Mouse (Mus musculus) MEL (cell line): ENCODE results near the gene Galnt18.

Experiments
- CTCF ChIP-seq, 3 experiments: IDR thresholded peaks in 2 of 3; conservative IDR thresholded peaks in 1 of 3; 2 replicates each; pipeline ENCODE4 v1.5.1; 2011 to 2012; ENCODE audit warnings: low read length in 3 of 3, low read depth in 2 of 3, mild to moderate bottlenecking in 2 of 3, improper control_type of control experiment in 1 of 3, inconsistent platforms in 1 of 3, mixed read lengths in 1 of 3, moderate library complexity in 1 of 3; ENCODE audit not compliant: control insufficient read depth in 1 of 3, insufficient read depth in 1 of 3, poor library complexity in 1 of 3, severe bottlenecking in 1 of 3
- EP300 ChIP-seq, 2 experiments: IDR thresholded peaks; 2 replicates each; pipeline ENCODE4 v1.6.1; 2011; ENCODE audit warnings: improper control_type of control experiment in 2 of 2, low read length in 2 of 2, low read depth in 1 of 2, mild to moderate bottlenecking in 1 of 2
- GATA1 ChIP-seq: IDR thresholded peaks from 2 replicates; pipeline ENCODE4 v1.6.1; 2011; ENCODE audit warnings: low read depth, low read length, improper control_type of control experiment
- MAFK ChIP-seq: IDR thresholded peaks from 2 replicates; pipeline ENCODE4 v1.6.1; 2011; ENCODE audit warnings: low read depth, mild to moderate bottlenecking, low read length, improper control_type of control experiment, borderline replicate concordance
- MAX ChIP-seq: IDR thresholded peaks from 2 replicates; pipeline ENCODE4 v1.6.1; 2011; ENCODE audit warnings: low read length, improper control_type of control experiment
- NELFE ChIP-seq: IDR thresholded peaks from 2 replicates; pipeline ENCODE4 v1.6.1; 2011; ENCODE audit warnings: low read depth, low read length, improper control_type of control experiment
- POLR2A ChIP-seq, 2 experiments: IDR thresholded peaks; 2 replicates each; pipeline ENCODE4 v1.6.1; 2011 to 2012; ENCODE audit warnings: low read length in 2 of 2, mild to moderate bottlenecking in 2 of 2, control low read depth in 1 of 2, improper control_type of control experiment in 1 of 2, low read depth in 1 of 2, moderate library complexity in 1 of 2; ENCODE audit not compliant: control insufficient read depth in 1 of 2, insufficient read depth in 1 of 2, poor library complexity in 1 of 2
- POLR2AphosphoS5 ChIP-seq: IDR thresholded peaks from 2 replicates; pipeline ENCODE4 v1.6.1; 2012; ENCODE audit warnings: low read depth, borderline replicate concordance, mild to moderate bottlenecking, inconsistent platforms, low read length, moderate library complexity, mixed read lengths
- RAD21 ChIP-seq: IDR thresholded peaks from 2 replicates; pipeline ENCODE4 v1.6.1; 2011; ENCODE audit warnings: mild to moderate bottlenecking, low read depth, low read length, improper control_type of control experiment
- SIN3A ChIP-seq: IDR thresholded peaks from 2 replicates; pipeline ENCODE4 v1.6.1; 2012; ENCODE audit warnings: low read length, improper control_type of control experiment, inconsistent platforms
- TCF12 ChIP-seq: IDR thresholded peaks from 2 replicates; pipeline ENCODE4 v1.6.1; 2014; ENCODE audit warnings: low read depth, mild to moderate bottlenecking, inconsistent platforms, low read length, improper control_type of control experiment, moderate library complexity
- USF2 ChIP-seq, 2 experiments: IDR thresholded peaks; 2 replicates each; pipeline ENCODE4 v1.6.1; 2011 to 2012; ENCODE audit warnings: improper control_type of control experiment in 2 of 2, low read length in 2 of 2, borderline replicate concordance in 1 of 2, inconsistent platforms in 1 of 2, low read depth in 1 of 2, mild to moderate bottlenecking in 1 of 2; ENCODE audit not compliant: insufficient read depth in 1 of 2

DNA sequence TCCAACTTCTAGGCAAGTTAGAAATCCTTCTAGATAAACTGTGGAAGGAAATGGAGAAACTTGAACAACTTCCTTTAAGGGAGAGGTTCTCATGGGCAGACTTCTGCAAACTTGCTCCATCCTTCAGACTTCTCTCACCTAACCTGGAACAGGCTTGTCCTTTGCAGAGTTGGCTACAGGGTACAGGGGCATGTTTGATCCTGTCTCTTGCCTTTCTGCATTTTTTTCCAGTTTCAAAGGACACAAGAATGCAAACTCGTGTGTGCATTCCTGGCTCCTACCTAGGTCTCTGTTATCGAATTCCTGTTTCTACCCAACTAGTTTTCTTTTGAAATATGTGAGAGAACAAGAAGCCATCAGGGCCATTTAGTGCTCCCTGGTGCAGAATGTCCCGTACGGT is 55.8 kb downstream of the Galnt18 start:
- TF ChIP-seq CTCF (IDR thresholded peaks at IDR 0.05 in 2 of 3, conservative IDR thresholded peaks at IDR 0.05 in 1 of 3; ENCODE audit: control insufficient read depth in 1 of 3, insufficient read depth in 1 of 3, low read depth in 2 of 3, low read length in 3 of 3, poor library complexity in 1 of 3, severe bottlenecking in 1 of 3) = no peak
- no peak for TF ChIP-seq POLR2A (IDR thresholded peaks at IDR 0.05; ENCODE audit: control insufficient read depth in 1 of 2, insufficient read depth in 1 of 2, low read depth in 1 of 2, low read length in 2 of 2, poor library complexity in 1 of 2)
- no peak for TF ChIP-seq MAFK
- TF ChIP-seq USF2 (IDR thresholded peaks at IDR 0.05; ENCODE audit: borderline replicate concordance in 1 of 2, insufficient read depth in 1 of 2, low read depth in 1 of 2, low read length in 2 of 2) = no peak
- TF ChIP-seq RAD21 = no peak
- TF ChIP-seq EP300 (IDR thresholded peaks at IDR 0.05; ENCODE audit: low read depth in 1 of 2, low read length in 2 of 2) = no peak
- TF ChIP-seq TCF12 = no peak
- TF ChIP-seq SIN3A = no peak
- TF ChIP-seq MAX = no peak
- TF ChIP-seq GATA1 = no peak
- TF ChIP-seq POLR2AphosphoS5 = no peak
- TF ChIP-seq NELFE = no peak
